13 mouse cellular contexts compared by ENCODE assay signal in genomic region chr13:116294151-116294461, GRCm38 (mm10). TPM values are rescaled to one million over a fixed set of nuclear protein-coding genes. Genes with fewer than 3 reads are reported as not detected.
DNase-seq lines count a peak whose midpoint lies in the region; ATAC-seq lines count a peak whose summit lies in the region.
"Had no signal": no experiment of that assay in that cellular context is flagged by ENCODE, and none has a peak within 500 bp of the region (broad histone marks: within the 10 kb centered on the region; RNA-seq: fewer than 3 reads in every experiment).

No protein-coding gene starts in this region.

- no peaks in the 10 kb centered on the region for H3K36me3 ChIP-seq in kidney, embryonic 16.5 days (ENCODE audit: insufficient read depth, low read length)
- no peaks in the 10 kb centered on the region for H3K36me3 ChIP-seq in embryonic facial prominence, embryonic 15.5 days
- H3K36me3 ChIP-seq in intestine, embryonic 14.5 days (ENCODE audit: control insufficient read depth, insufficient read depth, low read length) = no peaks in the 10 kb centered on the region
- no peaks in the 10 kb centered on the region for H3K36me3 ChIP-seq in neural tube, embryonic 13.5 days
- H3K36me3 ChIP-seq: G1E; liver, embryonic 13.5 days had no signal

- H3K9me3 ChIP-seq in kidney, embryonic 16.5 days (ENCODE audit: low read length) = no peaks in the 10 kb centered on the region
- H3K9me3 ChIP-seq in embryonic facial prominence, embryonic 15.5 days (replicated peaks) = no peaks in the 10 kb centered on the region
- no peaks in the 10 kb centered on the region for H3K9me3 ChIP-seq in intestine, embryonic 14.5 days (ENCODE audit: control insufficient read depth, low read length)
- H3K9me3 ChIP-seq in neural tube, embryonic 13.5 days = no peaks in the 10 kb centered on the region
- H3K9me3 ChIP-seq: liver, embryonic 13.5 days had no signal

- H3K9ac ChIP-seq in kidney, embryonic 16.5 days (replicated peaks; ENCODE audit: low read length) = no peak overlapping the region
- H3K9ac ChIP-seq in embryonic facial prominence, embryonic 15.5 days = no peak overlapping the region
- no peak overlapping the region for H3K9ac ChIP-seq in intestine, embryonic 14.5 days (ENCODE audit: low read length)
- H3K9ac ChIP-seq in neural tube, embryonic 13.5 days = no peak overlapping the region
- H3K9ac ChIP-seq: liver, embryonic 13.5 days had no signal

- H3K4me1 ChIP-seq in kidney, embryonic 16.5 days (ENCODE audit: insufficient read depth, low read length) = peaks cover 9% of the 10 kb centered on the region; the same call in 1 of the 2 replicates
- peaks cover 12% of the 10 kb centered on the region for H3K4me1 ChIP-seq in embryonic facial prominence, embryonic 15.5 days
- H3K4me1 ChIP-seq in intestine, embryonic 14.5 days (replicated peaks; ENCODE audit: control insufficient read depth, insufficient read depth, low read length) = no peaks in the 10 kb centered on the region; the same call in 1 of the 2 replicates
- H3K4me1 ChIP-seq in neural tube, embryonic 13.5 days (replicated peaks) = peaks cover 6% of the 10 kb centered on the region
- H3K4me1 ChIP-seq: liver, embryonic 13.5 days had no signal

- DNase-seq in kidney, postnatal 36 days = no peak
- DNase-seq in intestine, embryonic 14.5 days (ENCODE audit: low spot score) = no peak
- DNase-seq in adrenal gland, postnatal 10 days = no peak
- no peak for DNase-seq in frontal cortex, postnatal 25 days (ENCODE audit: low spot score in 2 of 2)
- DNase-seq: adrenal gland, postnatal 14 days; cerebellum, postnatal 25 days; kidney, adult 2 months; liver, embryonic 13.5 days; thymus, postnatal 36 days had no signal

- H3K27me3 ChIP-seq in kidney, embryonic 16.5 days (ENCODE audit: insufficient read depth, low read length) = peaks cover 70% of the 10 kb centered on the region
- peaks cover 55% of the 10 kb centered on the region for H3K27me3 ChIP-seq in embryonic facial prominence, embryonic 15.5 days
- H3K27me3 ChIP-seq in intestine, embryonic 14.5 days (replicated peaks; ENCODE audit: control insufficient read depth, insufficient read depth, low read length) = peaks cover 68% of the 10 kb centered on the region
- peaks cover 86% of the 10 kb centered on the region for H3K27me3 ChIP-seq in neural tube, embryonic 13.5 days

- 0 out of 2 replicates have a peak overlapping the region, but pooled peaks have one; percentile 2 for H3K4me3 ChIP-seq in kidney, embryonic 16.5 days (ENCODE audit: low read length)
- peak overlapping the region; percentile 9; the same call in 1 of the 2 replicates for H3K4me3 ChIP-seq in embryonic facial prominence, embryonic 15.5 days (replicated peaks)
- peak overlapping the region; percentile 16 for H3K4me3 ChIP-seq in intestine, embryonic 14.5 days (ENCODE audit: low read depth, low read length)
- H3K4me3 ChIP-seq in neural tube, embryonic 13.5 days = no peak overlapping the region
- H3K4me3 ChIP-seq: liver, embryonic 13.5 days had no signal

- peak overlapping the region; percentile 20; the same call in 1 of the 2 replicates for H3K4me2 ChIP-seq in kidney, embryonic 16.5 days (replicated peaks; ENCODE audit: low read depth, low read length)
- H3K4me2 ChIP-seq in embryonic facial prominence, embryonic 15.5 days (replicated peaks) = peak overlapping the region; percentile 30
- peak overlapping the region; percentile 42 for H3K4me2 ChIP-seq in intestine, embryonic 14.5 days (ENCODE audit: low read length)
- peak overlapping the region; percentile 35 for H3K4me2 ChIP-seq in neural tube, embryonic 13.5 days
- H3K4me2 ChIP-seq: liver, embryonic 13.5 days had no signal

- no peak for ATAC-seq in kidney, embryonic 16.5 days (ENCODE audit: low FRiP score, low TSS enrichment)
- no peak for ATAC-seq in embryonic facial prominence, embryonic 15.5 days (ENCODE audit: insufficient number of reproducible peaks, low FRiP score, low TSS enrichment, low read depth)
- 0 out of 2 replicates have a peak, but pooled peaks have one; percentile 23 for ATAC-seq in intestine, embryonic 14.5 days (replicated peaks; ENCODE audit: low FRiP score, low TSS enrichment, low read depth)
- ATAC-seq in neural tube, embryonic 13.5 days (ENCODE audit: low read depth) = no peak

- WGBS in kidney, embryonic 16.5 days = under 1% methylated on average over 11 of the region's 11 CpGs
- whole genome bisulfite sequencing in embryonic facial prominence, embryonic 15.5 days = 2% methylated on average over 11 of the region's 11 CpGs
- WGBS in intestine, embryonic 14.5 days = 2% methylated on average over 11 of the region's 11 CpGs
- WGBS in neural tube, embryonic 13.5 days = under 1% methylated on average over 11 of the region's 11 CpGs

- no peak overlapping the region for H3K27ac ChIP-seq in kidney, embryonic 16.5 days (ENCODE audit: low read length)
- no peak overlapping the region for H3K27ac ChIP-seq in embryonic facial prominence, embryonic 15.5 days (replicated peaks)
- no peak overlapping the region for H3K27ac ChIP-seq in intestine, embryonic 14.5 days (ENCODE audit: low read depth)
- peak overlapping the region; percentile 46; the same call in 1 of the 2 replicates for H3K27ac ChIP-seq in neural tube, embryonic 13.5 days (replicated peaks)
- H3K27ac ChIP-seq: liver, embryonic 13.5 days had no signal

RNA-seq across cellular contexts. Expression of gene Isl1, which starts 15.4 kb away (rescaled TPM):
- 2.1 and 3.0 TPM in 2 replicates for polyA plus RNA-seq in kidney, embryonic 16.5 days (2015; fragmentation: Nextera tagmentation; extraction: Ambion mirVana)
- 17.3 and 21.8 TPM in 2 replicates for polyA plus RNA-seq in embryonic facial prominence, embryonic 15.5 days (2015; fragmentation: Nextera tagmentation; extraction: Ambion mirVana)
- 2.7 and 4.6 TPM in 2 replicates for polyA plus RNA-seq in intestine, embryonic 14.5 days (2014; fragmentation: Nextera tagmentation; extraction: Ambion mirVana)
- 133 and 169 TPM in 2 replicates for polyA plus RNA-seq in neural tube, embryonic 13.5 days (2015; fragmentation: Nextera tagmentation; extraction: Ambion mirVana)
- total RNA-seq in adrenal gland, postnatal 10 days (2021) = 1 to 10 TPM; 4.1 to 6.5 TPM
- polyA plus RNA-seq: G1E had no signal
